Mouse (Mus musculus): ENCODE measurements around the gene Gm10283.
"Not testable (repeated sequence)": the region's sequence is repeated elsewhere in the genome, so short reads cannot be mapped to it uniquely, and the experiment has no call there.

Gene Gm10283

DNA sequence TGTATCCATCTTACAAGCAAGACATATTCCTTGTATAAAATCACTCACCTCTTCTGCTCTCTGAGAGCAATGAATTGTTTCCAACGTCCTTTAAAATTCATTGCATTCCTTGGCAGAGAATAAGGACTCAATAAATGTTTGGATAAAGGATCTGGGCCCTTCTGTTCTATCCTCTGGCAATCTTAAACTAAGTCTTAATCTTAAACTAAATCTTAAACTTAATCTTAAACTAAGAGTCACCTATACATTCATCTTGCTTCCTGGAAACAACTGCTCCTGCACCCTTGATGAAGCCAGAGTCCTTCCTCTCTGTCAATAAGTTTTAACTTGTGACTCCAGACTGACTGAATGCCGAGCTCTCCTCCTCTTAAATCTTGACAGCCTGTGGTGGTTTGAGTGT, at the start of gene Gm10283:
Gene Gm10283 (minus strand): TSS at position 101 of the 400 bp plus-strand sequence.
- DNase-seq (ENCODE audit: low read depth, low spot score) = no peak

DNA sequence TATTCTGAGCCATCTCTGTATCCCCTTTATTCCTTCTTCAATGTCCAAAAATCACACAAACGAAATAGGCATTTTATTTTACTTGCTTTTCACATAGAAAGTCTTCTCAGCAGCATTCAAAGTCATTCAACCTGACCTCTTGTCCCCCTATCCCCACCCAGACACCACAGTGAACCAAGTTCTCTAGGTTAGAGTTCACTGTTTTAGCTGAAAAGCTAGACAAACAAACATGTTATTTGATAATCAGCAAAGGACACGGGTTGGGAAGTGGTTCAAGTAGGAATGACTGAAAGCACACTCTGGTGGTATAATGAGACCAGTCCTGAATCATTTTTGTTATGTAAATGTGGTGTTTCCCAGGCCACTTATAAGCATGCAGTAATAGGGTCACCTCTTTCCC, 31.9 kb upstream of the Gm10283 start:
- no peak for DNase-seq (ENCODE audit: low read depth, low spot score)

DNA sequence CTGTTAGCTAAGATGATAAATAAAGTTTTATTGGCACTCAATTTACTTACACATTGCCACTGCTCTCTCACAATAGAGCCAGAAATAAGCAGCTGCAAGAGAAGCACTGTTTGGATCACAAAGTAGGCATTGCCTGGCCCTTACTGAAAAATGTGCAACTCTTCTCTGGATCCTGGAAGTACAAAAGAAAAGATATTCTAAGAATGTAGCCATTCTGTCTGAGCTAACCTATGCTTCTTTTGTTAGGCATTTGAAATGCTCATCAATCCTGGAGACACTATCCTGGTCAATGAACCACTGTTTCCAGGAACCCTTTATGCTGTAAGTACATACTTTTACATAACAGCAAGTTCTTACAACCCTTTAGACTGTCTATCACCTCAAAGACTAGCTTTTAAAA, 15.3 kb upstream of the Gm10283 start:
- no peak for DNase-seq (ENCODE audit: low read depth, low spot score)

DNA sequence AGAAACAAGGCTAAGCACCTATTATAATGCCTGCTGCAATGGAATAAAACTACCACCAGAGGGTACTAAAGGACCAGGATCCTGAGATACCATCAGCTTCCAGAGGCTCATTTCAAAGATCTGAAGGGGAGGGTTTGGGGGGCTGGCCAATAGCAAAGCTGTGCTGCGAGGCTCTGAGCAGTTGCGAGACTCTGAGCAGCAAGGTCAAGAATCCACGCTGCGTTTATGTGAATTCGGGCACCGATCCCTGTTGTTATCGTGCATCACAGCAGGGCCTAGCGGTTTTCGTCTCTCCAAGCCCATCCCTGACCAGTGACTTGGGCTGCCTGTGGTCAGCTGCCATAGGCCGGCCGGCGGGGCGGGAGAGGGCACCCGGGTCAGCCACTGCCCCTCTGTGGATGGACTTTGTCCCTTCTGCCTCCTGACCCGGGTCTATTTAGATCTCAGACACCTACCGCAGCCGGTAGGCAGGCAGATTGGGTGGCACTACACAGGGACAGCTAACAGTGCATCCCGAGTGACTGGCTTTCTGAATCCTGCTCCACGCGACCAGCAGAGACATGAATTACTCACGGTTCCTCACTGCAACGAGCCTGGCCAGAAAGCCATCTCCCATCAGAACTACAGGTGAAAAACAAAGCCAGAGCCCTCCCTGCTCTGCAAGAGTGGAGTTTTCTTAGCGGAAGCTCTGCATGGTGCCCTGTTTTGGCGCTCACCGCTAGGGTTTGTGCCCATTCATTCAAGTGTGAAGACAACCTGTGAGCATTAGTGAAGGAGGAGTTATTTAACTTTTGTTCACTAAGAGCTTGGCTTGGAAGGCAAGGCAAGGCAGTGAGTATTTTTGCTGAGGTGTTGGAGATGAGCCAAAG, 2.9 kb upstream of the Gm10283 start, which contains the start of gene Aadat:
Gene Aadat (plus strand): TSS at position 280 of the 869 bp plus-strand sequence.
- peak; percentile 28 for DNase-seq (ENCODE audit: low read depth, low spot score)

DNA sequence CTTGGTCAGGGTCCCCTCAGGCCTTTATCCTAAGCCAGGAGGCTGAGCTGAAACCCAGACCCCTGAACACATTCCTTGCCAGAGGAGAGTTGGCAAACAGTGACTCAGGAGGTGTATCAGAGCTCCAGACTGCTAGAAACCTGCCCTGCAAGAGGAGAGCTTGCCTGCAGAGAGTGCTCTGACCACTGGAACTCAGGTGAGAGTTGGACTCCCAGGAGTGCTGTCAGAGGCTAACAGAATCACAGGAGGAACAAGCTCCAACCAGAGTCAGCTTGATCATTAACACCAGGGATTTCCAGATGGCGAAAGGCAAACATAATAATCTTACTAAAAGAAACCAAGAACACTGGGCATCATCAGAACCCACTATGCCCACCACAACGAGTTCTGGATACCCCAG, 8.0 kb downstream of the Gm10283 start:
- not testable (repeated sequence) for DNase-seq (ENCODE audit: low read depth, low spot score)

DNA sequence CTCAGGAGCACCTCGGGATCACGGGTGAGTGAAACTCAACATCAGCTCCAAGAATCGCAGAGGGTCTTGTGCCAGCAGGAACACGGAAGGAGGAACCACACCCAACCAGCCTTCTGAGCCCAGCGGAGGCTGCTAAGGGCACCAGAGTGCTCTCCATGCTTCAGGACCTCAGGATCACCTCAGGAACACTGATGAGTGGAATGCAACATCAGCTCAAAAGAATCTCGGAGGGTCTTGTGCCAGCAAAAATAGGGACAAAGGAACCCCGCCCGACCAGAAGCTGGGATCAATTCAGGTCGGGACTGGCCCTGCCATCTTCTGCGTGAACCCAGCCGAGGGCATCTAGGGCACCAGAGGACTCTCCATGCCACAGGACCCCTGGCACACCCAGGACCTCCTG, 8.4 kb downstream of the Gm10283 start:
- DNase-seq (ENCODE audit: low read depth, low spot score) = no peak

DNA sequence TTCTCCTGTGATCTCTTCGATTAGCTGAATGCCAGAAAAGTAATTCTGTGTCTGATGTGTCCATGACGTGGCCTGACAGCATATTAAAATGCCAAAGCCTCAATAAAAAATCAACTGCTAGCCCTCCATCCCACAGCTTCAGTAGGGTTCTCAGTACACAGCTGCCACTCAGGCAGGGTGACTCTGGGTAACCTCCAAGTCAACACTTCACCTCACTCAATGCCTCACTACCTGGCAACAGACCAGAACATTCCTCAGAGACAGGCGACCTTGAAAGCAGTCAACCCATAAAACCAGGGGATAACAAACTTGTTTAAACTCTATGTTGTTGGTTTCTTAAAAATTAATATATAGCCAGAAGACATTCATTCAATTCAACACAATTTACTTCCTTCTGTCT, 10.5 kb downstream of the Gm10283 start:
- DNase-seq (ENCODE audit: low read depth, low spot score) = no peak

DNA sequence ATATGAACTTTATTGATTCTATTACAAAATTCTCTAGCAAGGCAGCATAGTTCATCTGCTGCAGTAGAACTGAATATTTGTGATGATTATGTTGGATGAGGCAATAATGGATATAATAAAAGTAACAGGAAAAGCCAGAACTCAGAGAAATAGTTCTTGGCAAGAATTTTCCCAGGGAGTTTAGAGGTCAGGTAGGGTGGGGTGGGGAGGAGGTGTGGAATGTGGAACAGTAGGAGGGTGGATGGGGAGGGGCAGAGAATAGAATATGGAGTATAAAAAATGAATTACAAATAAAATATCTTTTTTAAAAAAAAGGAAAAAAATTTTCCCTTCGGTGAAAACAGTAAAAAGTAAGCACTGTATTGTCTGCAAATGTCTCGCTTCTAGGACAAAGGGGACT, 11.1 kb downstream of the Gm10283 start:
- no peak for DNase-seq (ENCODE audit: low read depth, low spot score)

DNA sequence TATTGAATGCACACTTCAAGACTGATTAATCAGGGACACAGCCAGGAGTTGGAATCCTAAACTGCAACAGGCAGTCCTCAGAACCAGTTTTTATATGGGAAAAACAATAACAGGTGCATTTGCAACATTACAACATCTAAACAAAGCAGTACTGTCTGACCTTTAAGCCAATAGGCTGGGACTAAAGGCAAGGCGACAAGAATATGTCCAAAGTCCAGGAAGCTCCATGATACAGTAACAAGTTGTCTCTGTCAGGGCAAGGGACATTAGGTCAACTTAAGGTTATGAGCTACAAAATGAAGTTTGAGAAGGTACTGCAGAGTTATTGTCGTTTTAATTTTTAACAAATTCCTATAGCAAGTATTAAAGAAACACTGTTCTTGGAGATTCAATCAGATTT, 12.9 kb downstream of the Gm10283 start:
- DNase-seq (ENCODE audit: low read depth, low spot score) = no peak

DNA sequence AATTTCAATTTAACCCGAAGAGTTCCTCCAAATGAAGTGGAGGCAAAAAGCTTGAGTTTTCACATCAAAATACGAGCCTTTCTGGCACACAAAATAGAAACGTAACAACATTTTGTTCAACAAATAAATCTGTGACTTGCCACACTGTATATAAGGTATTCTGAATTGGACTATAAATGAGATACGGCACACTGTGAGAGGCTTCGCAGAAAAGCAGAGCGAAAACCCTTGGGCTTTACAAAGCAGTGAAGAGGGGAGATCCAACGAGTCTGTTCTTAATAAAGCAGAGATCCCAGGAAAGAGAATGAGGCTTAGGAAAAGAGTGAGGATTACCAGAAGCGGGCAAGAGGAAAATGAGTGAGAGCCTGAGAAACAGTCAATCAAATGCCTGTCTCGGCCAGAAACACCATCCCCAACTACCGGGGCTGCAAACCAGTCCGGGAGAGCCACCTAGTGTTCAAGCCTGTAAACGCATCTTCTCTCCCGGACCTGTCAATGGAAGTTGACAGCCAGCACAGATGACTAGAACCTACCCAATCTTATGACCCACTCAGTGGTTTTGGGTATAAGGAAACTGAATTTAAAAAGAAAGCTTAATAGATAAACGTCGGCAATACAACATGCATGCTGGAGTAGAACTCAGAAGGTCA, 36.2 kb downstream of the Gm10283 start:
- DNase-seq (ENCODE audit: low read depth, low spot score) = peak; percentile 49

DNA sequence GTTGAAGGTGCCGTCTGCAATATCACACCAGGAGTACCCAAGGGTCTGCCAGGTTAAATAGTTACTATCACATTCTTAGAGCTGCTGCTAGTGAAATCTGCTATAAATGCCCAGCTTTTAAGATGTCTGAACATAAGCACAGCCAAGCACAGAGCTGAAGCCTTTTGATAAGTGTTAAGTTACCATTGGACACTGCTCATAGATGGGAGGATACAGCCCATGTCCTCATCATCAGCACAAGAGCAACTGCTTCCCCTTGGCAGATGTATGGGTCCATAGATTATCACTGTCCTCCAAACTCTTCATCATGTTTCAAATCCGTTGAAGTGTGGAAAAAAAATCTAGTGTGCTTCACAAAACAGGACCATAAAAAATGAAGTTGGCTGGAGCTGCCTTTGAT, 53.7 kb downstream of the Gm10283 start:
- DNase-seq (ENCODE audit: low read depth, low spot score) = no peak

DNA sequence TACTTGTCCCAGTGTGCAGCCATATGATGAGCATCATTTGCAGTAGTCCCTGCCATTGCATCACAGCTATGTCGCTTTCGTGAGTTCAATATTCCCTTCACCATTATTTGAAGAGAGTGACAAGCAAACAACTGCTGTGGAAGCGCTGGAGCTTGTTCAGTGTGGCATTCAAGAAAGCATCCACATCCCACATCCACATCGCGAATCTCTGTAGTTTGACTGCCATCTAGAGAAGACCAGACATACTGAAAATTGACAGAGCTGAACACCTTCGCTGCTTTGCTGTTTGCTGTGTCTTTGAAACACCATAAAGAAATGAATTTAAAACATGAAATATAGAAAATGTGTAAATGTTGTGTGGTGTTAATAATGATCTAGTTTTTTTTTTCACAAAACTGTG, 58.0 kb downstream of the Gm10283 start:
- no peak for DNase-seq (ENCODE audit: low read depth, low spot score)

DNA sequence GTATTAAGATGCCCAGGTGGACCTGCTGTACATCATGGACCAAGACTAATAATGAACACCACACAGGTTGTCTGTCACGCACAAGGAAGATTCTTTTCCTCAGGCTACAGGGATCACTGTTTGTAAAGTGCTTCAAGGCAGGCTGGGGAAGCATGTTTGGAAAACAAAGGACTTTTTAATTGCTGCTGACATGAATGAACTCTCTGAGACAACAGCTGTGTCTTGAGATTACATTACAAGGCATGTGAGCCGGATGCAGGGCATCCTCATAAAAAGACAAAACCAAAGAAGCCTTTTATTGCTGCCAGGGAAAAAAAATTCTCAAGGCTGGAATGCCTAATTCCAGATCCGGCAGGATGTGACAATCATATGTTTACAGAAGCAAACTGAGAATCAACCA, 64.4 kb downstream of the Gm10283 start:
- DNase-seq (ENCODE audit: low read depth, low spot score) = no peak

DNA sequence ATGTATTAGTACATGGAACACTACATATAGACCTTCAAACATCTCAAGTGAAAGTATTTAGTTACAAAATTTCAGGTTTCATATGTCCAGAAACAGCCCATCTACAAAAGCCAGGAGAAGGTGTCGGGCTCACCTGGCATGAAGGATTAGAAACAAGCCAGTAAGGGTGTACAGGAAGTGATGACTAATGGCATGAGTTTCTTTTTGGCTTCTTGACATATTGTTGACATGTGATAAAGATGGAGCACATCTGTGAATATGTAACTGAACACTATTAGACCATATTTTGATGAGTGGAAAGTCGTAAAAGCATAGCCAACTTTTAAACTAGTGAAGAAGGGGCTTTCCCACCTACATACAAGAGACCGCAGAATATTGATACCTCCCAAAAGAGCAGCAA, 66.1 kb downstream of the Gm10283 start:
- no peak for DNase-seq (ENCODE audit: low read depth, low spot score)

DNA sequence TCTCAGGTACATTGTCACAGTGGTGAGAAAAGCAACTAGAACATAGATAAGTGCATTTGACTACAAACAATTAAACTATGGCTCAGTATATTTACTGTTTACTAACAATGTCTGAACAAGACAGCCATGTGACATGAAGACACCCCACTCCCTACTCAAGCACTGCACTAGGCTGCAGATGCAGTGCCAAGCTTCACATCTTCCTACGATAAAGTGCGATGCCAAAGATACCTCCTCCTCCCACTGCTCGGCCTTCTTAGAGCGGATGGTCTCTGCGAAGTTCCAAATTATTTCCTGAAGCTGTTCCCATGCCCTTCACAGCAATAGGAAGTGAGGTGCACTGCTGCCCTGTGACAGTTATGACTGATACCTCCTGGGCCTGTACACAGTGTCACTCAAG, 70.3 kb downstream of the Gm10283 start:
- DNase-seq (ENCODE audit: low read depth, low spot score) = no peak

DNA sequence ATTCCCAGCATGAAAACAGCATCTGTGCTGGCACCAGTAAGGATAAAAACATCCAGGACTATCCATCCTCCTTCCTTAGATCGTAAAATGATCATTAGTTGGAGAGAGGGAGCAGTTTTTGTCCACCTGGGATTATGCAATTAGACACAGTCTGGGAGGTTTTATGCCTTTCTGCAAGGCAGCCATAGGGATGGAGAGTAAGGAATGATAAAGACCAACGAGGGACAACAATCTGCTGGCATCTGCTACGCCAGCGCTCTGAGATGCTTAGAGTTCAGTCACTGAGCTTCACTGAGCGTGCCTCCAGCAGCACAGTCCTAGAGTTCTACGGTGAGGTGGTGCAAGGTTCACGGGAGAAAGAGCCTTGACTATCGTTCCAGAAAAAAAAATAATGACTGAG, 96.6 kb downstream of the Gm10283 start:
- DNase-seq (ENCODE audit: low read depth, low spot score) = no peak

DNA sequence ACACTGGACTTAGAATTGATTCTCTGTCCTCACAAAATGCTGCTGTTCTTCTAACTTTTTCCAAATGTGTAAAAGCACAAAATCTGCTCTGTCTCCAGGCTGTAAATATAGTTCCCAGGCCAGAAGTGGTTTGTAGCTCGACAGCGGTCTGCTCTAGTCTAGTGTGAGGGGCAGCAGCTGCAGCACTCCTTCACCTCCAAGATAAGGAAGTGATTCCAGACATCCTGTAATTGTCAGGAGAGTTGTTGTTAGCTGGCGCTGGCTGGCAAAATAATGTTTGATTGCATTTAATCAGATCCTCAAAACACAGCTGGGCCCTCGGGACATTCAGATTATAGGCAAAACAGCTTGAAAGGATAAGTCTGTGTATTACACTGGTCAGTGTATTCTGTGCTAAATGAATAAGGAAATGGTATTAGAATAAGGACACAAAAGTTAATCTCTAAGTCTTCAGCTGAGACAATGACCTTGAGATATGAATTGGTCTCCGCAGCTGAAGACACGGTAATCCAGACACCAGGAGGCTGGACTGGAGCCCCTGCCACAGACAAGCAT, 97.9 kb downstream of the Gm10283 start:
- DNase-seq (ENCODE audit: low read depth, low spot score) = no peak

DNA sequence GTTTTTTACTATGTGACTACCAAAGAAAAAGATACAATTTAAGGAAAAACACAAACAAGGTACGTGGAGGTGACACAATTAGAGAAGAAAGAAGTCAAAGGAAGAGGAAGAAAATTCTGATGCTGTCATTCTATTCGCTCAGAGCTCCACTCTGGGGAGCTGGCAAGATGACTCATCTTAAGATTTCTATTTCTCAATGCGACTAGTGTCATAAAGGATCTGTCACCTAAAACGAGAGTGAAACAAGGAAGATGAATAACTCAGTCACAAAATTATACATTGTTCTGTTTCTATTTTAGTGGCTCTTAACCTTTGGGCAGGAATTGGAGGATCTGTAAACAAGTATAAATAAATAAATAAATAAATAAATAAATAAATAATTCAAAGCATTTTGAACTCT, 109.3 kb downstream of the Gm10283 start:
- peak; percentile 35 for DNase-seq (ENCODE audit: low read depth, low spot score)

DNA sequence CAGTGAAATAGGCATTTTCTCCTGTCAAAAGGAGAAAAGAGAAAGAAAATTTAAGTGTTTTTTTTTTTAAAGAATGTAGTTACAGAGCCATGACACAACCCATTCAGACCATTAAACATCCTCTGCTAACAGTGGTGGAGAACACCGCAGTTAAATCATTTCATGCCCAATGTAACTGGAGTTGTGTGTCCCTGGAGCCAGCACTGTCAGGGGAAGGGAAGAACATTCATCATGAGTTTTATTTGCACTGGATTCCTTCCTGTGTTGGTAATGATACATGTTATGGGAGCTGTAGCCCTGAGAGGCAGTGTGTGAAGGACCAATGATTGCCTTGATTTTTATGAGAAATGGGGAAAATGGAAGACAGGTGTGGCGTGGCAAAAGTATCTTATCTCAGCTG, 116.4 kb downstream of the Gm10283 start:
- DNase-seq (ENCODE audit: low read depth, low spot score) = no peak

Data from A20 (cell line).